ENCODE assay signal across 16 mouse cellular contexts in genomic region chr15:61766544-61767094, GRCm38 (mm10).
DNase-seq lines count a peak whose midpoint lies in the region; ATAC-seq and TF ChIP-seq lines count a peak whose summit lies in the region.
"Had no signal": no experiment of that assay in that cellular context is flagged by ENCODE, and none has a peak within 500 bp of the region (broad histone marks: within the 10 kb centered on the region; RNA-seq: fewer than 3 reads in every experiment).

No protein-coding gene starts in this region.

- DNase-seq in hindbrain, postnatal 0 days (ENCODE audit: low spot score) = peak; percentile 31
- no peak for DNase-seq in hindbrain, embryonic 11.5 days (ENCODE audit: low spot score)
- peak; percentile 62 for DNase-seq in brain, embryonic 14.5 days (ENCODE audit: low read depth)
- peak; percentile 81 for DNase-seq in heart, embryonic 10.5 days (ENCODE audit: low spot score)
- DNase-seq in lung, embryonic 14.5 days = peak; percentile 81
- DNase-seq in gastrocnemius, postnatal 25 days = no peak
- DNase-seq in adrenal gland, adult 2 months = no peak
- DNase-seq: adrenal gland, adult 8-10 months; right cerebral cortex, postnatal 14 days had no signal

- TF ChIP-seq POLR2A in brain, embryonic 14.5 days (IDR thresholded peaks at IDR 0.05; ENCODE audit: borderline replicate concordance, extremely low read depth, insufficient read depth, insufficient read length, poor library complexity, severe bottlenecking) = no peak

- H3K4me1 ChIP-seq in hindbrain, postnatal 0 days (ENCODE audit: insufficient read depth, low read length) = no peaks in the 10 kb centered on the region
- no peaks in the 10 kb centered on the region for H3K4me1 ChIP-seq in hindbrain, embryonic 11.5 days (replicated peaks; ENCODE audit: control insufficient read depth, insufficient read depth, low read length)
- H3K4me1 ChIP-seq in heart, embryonic 10.5 days = peaks cover 24% of the 10 kb centered on the region
- peaks cover 14% of the 10 kb centered on the region for H3K4me1 ChIP-seq in lung, embryonic 14.5 days (ENCODE audit: insufficient read depth)
- H3K4me1 ChIP-seq: midbrain, embryonic 12.5 days; neural tube, embryonic 13.5 days had no signal

- TF ChIP-seq CTCF in hindbrain, postnatal 0 days (IDR thresholded peaks at IDR 0.05; ENCODE audit: low read depth) = no peak
- TF ChIP-seq CTCF in brain, embryonic 14.5 days (IDR thresholded peaks at IDR 0.05; ENCODE audit: borderline replicate concordance, extremely low read depth, insufficient read depth, insufficient read length) = no peak
- no peak for TF ChIP-seq CTCF in lung, embryonic 14.5 days (IDR thresholded peaks at IDR 0.05; ENCODE audit: low read depth)

- 23% methylated on average over 2 of the region's 2 CpGs for WGBS in hindbrain, postnatal 0 days
- WGBS in hindbrain, embryonic 11.5 days = 70% methylated on average over 2 of the region's 2 CpGs
- WGBS in heart, embryonic 10.5 days = 11% methylated on average over 2 of the region's 2 CpGs
- 7% methylated on average over 2 of the region's 2 CpGs for WGBS in lung, embryonic 14.5 days

- ATAC-seq in hindbrain, postnatal 0 days = no peak
- ATAC-seq in hindbrain, embryonic 11.5 days (ENCODE audit: low FRiP score) = no peak
- peak; percentile 66 for ATAC-seq in lung, embryonic 14.5 days (ENCODE audit: insufficient read depth)
- ATAC-seq in monocyte, adult 5-6 weeks (replicated peaks; ENCODE audit: insufficient number of reproducible peaks, low FRiP score, low TSS enrichment, poor library complexity, severe bottlenecking) = no peak
- ATAC-seq: CD4-positive, CD25-positive, alpha-beta regulatory T cell, adult 4 months; inflammation-experienced regulatory T-cells, adult 6 months had no signal

- H3K9ac ChIP-seq in hindbrain, postnatal 0 days (replicated peaks; ENCODE audit: low read length) = no peak overlapping the region
- H3K9ac ChIP-seq in hindbrain, embryonic 11.5 days (ENCODE audit: low read depth, low read length) = no peak overlapping the region
- H3K9ac ChIP-seq in lung, embryonic 14.5 days = no peak overlapping the region
- H3K9ac ChIP-seq: liver, embryonic 14.5 days; midbrain, embryonic 12.5 days; neural tube, embryonic 13.5 days; stomach, embryonic 15.5 days had no signal

- H3K4me2 ChIP-seq in hindbrain, postnatal 0 days (ENCODE audit: low read depth, low read length) = no peak overlapping the region
- H3K4me2 ChIP-seq in hindbrain, embryonic 11.5 days (replicated peaks; ENCODE audit: low read depth, low read length) = no peak overlapping the region
- no peak overlapping the region for H3K4me2 ChIP-seq in lung, embryonic 14.5 days
- H3K4me2 ChIP-seq: midbrain, embryonic 12.5 days; neural tube, embryonic 13.5 days; stomach, embryonic 15.5 days had no signal

- H3K4me3 ChIP-seq in hindbrain, postnatal 0 days (ENCODE audit: low read length) = no peak overlapping the region
- H3K4me3 ChIP-seq in hindbrain, embryonic 11.5 days (ENCODE audit: low read depth, low read length) = no peak overlapping the region
- no peak overlapping the region for H3K4me3 ChIP-seq in heart, embryonic 10.5 days
- no peak overlapping the region for H3K4me3 ChIP-seq in lung, embryonic 14.5 days (ENCODE audit: low read depth, low read length)
- H3K4me3 ChIP-seq: midbrain, embryonic 12.5 days; neural tube, embryonic 13.5 days; stomach, embryonic 15.5 days had no signal

- H3K9me3 ChIP-seq in hindbrain, postnatal 0 days (ENCODE audit: low read length) = no peaks in the 10 kb centered on the region
- H3K9me3 ChIP-seq in hindbrain, embryonic 11.5 days (ENCODE audit: control insufficient read depth, low read length) = no peaks in the 10 kb centered on the region
- H3K9me3 ChIP-seq in heart, embryonic 10.5 days = no peaks in the 10 kb centered on the region
- H3K9me3 ChIP-seq in lung, embryonic 14.5 days (ENCODE audit: low read depth, low read length) = no peaks in the 10 kb centered on the region
- H3K9me3 ChIP-seq: midbrain, embryonic 12.5 days; neural tube, embryonic 13.5 days; stomach, embryonic 15.5 days had no signal

- H3K36me3 ChIP-seq in hindbrain, postnatal 0 days (ENCODE audit: insufficient read depth, low read length) = no peaks in the 10 kb centered on the region
- no peaks in the 10 kb centered on the region for H3K36me3 ChIP-seq in hindbrain, embryonic 11.5 days (ENCODE audit: control insufficient read depth, insufficient read depth, low read length)
- H3K36me3 ChIP-seq in heart, embryonic 10.5 days = no peaks in the 10 kb centered on the region
- H3K36me3 ChIP-seq in lung, embryonic 14.5 days (ENCODE audit: insufficient read depth) = no peaks in the 10 kb centered on the region
- H3K36me3 ChIP-seq: midbrain, embryonic 12.5 days; neural tube, embryonic 13.5 days; stomach, embryonic 15.5 days had no signal

- H3K27ac ChIP-seq in hindbrain, postnatal 0 days = no peak overlapping the region
- H3K27ac ChIP-seq in hindbrain, embryonic 11.5 days (ENCODE audit: low read depth, low read length) = no peak overlapping the region
- H3K27ac ChIP-seq in heart, embryonic 10.5 days = no peak overlapping the region
- H3K27ac ChIP-seq in lung, embryonic 14.5 days (ENCODE audit: low read depth) = no peak overlapping the region
- H3K27ac ChIP-seq: liver, embryonic 14.5 days; midbrain, embryonic 12.5 days; neural tube, embryonic 13.5 days; stomach, embryonic 15.5 days had no signal

- no peaks in the 10 kb centered on the region for H3K27me3 ChIP-seq in hindbrain, postnatal 0 days (ENCODE audit: insufficient read depth, low read length)
- no peaks in the 10 kb centered on the region for H3K27me3 ChIP-seq in hindbrain, embryonic 11.5 days (ENCODE audit: control insufficient read depth, insufficient read depth, low read length)
- H3K27me3 ChIP-seq in heart, embryonic 10.5 days (ENCODE audit: insufficient read depth, poor library complexity, severe bottlenecking) = no peaks in the 10 kb centered on the region
- no peaks in the 10 kb centered on the region for H3K27me3 ChIP-seq in lung, embryonic 14.5 days (ENCODE audit: insufficient read depth, low read length)
- H3K27me3 ChIP-seq: midbrain, embryonic 12.5 days; neural tube, embryonic 13.5 days; stomach, embryonic 15.5 days had no signal

Comparison
In these comparisons a context has a peak if more than half of its experiments do, and no peak if none do; other contexts are left out.
1. DNase-seq: peak in hindbrain, postnatal 0 days (single experiment), brain, embryonic 14.5 days (single experiment), heart, embryonic 10.5 days (single experiment) and lung, embryonic 14.5 days (single experiment); none in hindbrain, embryonic 11.5 days (single experiment), gastrocnemius, postnatal 25 days (single experiment) and adrenal gland, adult 2 months (single experiment).